Mouse (Mus musculus) MEL (cell line): ENCODE data around the gene Lrch4.

Experiments
- CHD1 ChIP-seq: IDR thresholded peaks from 2 replicates; pipeline ENCODE4 v1.6.1; 2012; ENCODE audit warnings: low read depth, mild to moderate bottlenecking, inconsistent platforms, low read length, improper control_type of control experiment
- MXI1 ChIP-seq: IDR thresholded peaks from 2 replicates; pipeline ENCODE4 v1.6.1; 2011; ENCODE audit warnings: mild to moderate bottlenecking, low read depth, low read length, improper control_type of control experiment
- MYC ChIP-seq: IDR thresholded peaks from 2 replicates; pipeline ENCODE4 v1.6.1; 2011; ENCODE audit warnings: low read depth, mild to moderate bottlenecking, low read length, improper control_type of control experiment, moderate library complexity

DNA sequence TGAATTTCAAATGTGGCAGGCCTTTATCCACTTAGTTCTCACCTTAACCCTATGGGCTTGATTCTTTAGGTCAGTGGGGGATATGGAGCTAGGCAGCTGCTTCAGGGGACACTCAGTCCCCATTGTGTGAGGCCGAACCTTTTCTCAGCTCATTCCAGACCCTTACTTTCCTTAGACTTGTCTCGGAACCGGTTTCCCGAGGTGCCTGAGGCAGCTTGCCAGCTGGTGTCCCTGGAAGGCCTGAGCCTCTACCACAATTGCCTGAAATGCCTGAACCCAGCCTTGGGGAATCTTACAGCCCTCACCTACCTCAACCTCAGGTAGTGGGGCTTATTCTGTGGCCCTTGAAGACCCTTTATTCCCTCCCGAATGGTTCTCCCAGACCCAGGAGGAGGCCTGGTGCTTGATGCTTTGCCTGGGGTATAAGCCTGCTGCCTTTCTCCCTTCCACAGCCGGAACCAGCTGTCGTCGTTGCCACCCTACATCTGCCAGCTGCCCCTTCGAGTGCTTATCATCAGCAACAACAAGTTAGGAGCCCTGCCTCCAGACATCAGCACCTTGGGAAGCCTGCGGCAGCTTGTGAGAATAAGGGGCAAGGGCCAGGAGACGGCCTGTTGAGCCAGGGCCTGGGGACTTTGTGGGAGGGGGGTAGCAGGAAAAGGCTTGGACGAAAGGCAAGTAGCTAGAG is 4.6 kb downstream of the Lrch4 start:
- no peak for TF ChIP-seq MYC
- no peak for TF ChIP-seq CHD1
- TF ChIP-seq MXI1 = no peak
